Mouse (Mus musculus) stomach, postnatal 0 days (tissue): ENCODE results near the gene Car8.

Experiments
- CTCF ChIP-seq: IDR thresholded peaks from 2 replicates; pipeline ENCODE4 v1.5.1; 2016; ENCODE audit warnings: antibody characterized with exemption, low read depth, mild to moderate bottlenecking, moderate library complexity
- EP300 ChIP-seq: optimal IDR thresholded peaks from 2 replicates; pipeline ENCODE3; 2016; ENCODE audit warnings: antibody characterized with exemption

DNA sequence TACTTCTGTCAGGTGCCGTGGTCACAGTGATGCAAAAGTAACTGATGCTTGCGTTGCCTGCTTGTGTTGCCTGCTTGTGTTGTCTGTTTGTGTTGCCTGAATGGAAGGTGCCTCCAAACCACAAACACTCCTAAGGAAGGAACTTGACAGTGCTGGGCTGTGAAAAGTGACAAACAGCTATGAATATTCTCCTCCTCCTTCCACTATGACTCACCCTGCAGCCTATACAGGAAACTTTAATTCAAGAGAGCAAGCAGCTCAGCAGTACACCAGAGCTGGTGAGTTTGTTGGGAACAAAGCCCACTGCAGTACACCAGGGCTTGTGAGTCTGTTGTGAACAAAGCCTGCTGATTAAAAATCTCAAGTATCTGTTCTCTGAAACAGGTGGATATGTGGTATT lies 28.4 kb downstream of the Car8 start:
- no peak for TF ChIP-seq CTCF
- no peak for TF ChIP-seq EP300
